Mouse (Mus musculus) G1E (cell line): ENCODE data around the gene Qsox1. TPM values are rescaled to one million over a fixed set of nuclear protein-coding genes. Genes with fewer than 3 reads are reported as not detected.

ENCODE experiments used
- ATAC-seq: 2 replicates; pipeline ENCODE4 v1.8.0; 2016; ENCODE audit warnings: mild to moderate bottlenecking; ENCODE audit not compliant: insufficient number of reproducible peaks, poor library complexity, low FRiP score, severe bottlenecking; ENCODE audit errors: extremely low read depth
- DNase-seq: peaks from one replicate; pipeline ENCODE4 v3.0.0; 2012; ENCODE audit warnings: low spot score
- H3K27me3 ChIP-seq: 2 replicates; pipeline ENCODE4 v1.6.1; 2012; ENCODE audit warnings: mild to moderate bottlenecking, low read length, inconsistent platforms; ENCODE audit not compliant: insufficient read depth
- H3K36me3 ChIP-seq: replicated peaks from 2 replicates; pipeline ENCODE3; 2012; ENCODE audit warnings: mild to moderate bottlenecking, inconsistent platforms
- H3K4me1 ChIP-seq: 2 replicates; pipeline ENCODE4 v1.6.1; 2012; ENCODE audit warnings: low read depth, low read length, inconsistent platforms, mixed read lengths; ENCODE audit not compliant: insufficient read depth
- H3K4me3 ChIP-seq: 2 replicates; pipeline ENCODE4 v1.5.1; 2012; ENCODE audit warnings: low read depth, mild to moderate bottlenecking, inconsistent platforms, low read length, moderate library complexity, mixed read lengths
- H3K9me3 ChIP-seq: replicated peaks from 2 replicates; pipeline ENCODE4 v1.6.1; 2012; ENCODE audit warnings: inconsistent platforms
- CTCF ChIP-seq: IDR thresholded peaks from 2 replicates; pipeline ENCODE4 v1.5.1; 2012; ENCODE audit warnings: low read depth, low read length, inconsistent platforms, mixed read lengths
- GATA1 ChIP-seq: IDR thresholded peaks from 2 replicates; pipeline ENCODE4 v1.6.1; 2012; ENCODE audit warnings: borderline replicate concordance, low read length, inconsistent platforms, mixed read lengths
- GATA2 ChIP-seq: IDR thresholded peaks from 2 replicates; pipeline ENCODE4 v1.6.1; 2012; ENCODE audit warnings: low read depth, low read length, inconsistent platforms, borderline replicate concordance
- POLR2AphosphoS5 ChIP-seq: IDR thresholded peaks from 2 replicates; pipeline ENCODE4 v1.6.1; 2012; ENCODE audit warnings: low read depth, low read length, inconsistent platforms; ENCODE audit not compliant: insufficient replicate concordance
- TAL1 ChIP-seq: conservative IDR thresholded peaks from 2 replicates; pipeline ENCODE4 v1.6.1; 2012; ENCODE audit warnings: low read depth, low read length, inconsistent platforms, mixed read lengths
- polyA plus RNA-seq: library from polyadenylated mRNA; stranded (reverse); fragments of >175 nt; gene quantifications from 2 replicates; pipeline ENCODE4 v1.2.3, GENCODE M21; 2012
- total RNA-seq, 2 experiments: library from RNA; stranded (forward) in 1 of 2; stranded (reverse) in 1 of 2; fragments of 200-1000 nt in 1 of 2; fragments of >200 nt in 1 of 2; fragmentation: Nextera tagmentation in 1 of 2; gene quantifications; 2 replicates each; pipeline ENCODE4 v1.2.3; 2014 to 2017

The Qsox1 gene
- total and polyA plus RNA-seq, 3 experiments: 1.8 to 4.6 (median 2.0) TPM

DNA sequence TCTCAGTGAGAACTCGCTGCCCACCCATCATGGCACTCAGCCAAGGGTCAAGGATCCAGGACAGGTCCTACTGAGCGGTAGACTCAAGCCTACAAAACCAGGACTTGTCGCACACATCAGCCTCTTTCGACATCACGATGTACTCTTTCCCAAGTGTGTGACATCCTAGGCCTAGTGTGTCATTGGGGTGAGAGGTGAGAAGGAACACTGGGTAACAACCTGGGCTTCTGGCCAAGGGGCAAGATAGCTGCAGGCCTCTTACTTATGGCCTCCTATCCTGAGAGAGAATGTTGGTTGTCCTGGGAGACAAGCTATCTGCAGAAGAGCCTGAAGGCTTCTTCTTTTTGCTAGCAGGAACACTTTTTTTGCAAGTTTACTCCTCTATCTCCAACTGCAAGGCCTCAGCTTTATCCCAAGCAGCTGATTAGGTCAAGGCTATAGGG is 16.9 kb downstream of the Qsox1 start:
- ATAC-seq (no peak), DNase-seq (no peak)

DNA sequence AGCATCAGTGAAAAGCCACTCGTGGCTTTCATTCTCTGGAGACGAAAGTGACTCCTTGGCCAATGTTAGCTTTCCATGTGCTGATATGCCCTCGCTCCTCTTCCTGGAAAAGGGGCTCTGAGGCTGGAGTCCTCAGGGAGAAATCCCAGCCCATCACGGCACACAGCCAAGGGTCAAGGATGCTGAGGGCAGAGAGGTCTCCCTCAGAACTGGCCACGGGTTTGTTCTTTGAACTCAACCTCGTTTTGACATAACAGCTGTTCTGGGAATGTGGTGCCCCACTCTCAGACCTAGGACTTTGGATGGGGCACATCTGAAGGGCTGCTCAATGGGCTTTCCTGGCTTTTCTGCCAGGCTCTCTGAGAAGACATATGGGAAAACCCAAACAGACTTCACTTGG is 17.8 kb downstream of the Qsox1 start:
- ATAC-seq: no peak

More for the DNA sequence above, 16.9 kb downstream of the Qsox1 start:
- peaks cover 2% of the 10 kb centered on the region; the same call in 1 of the 2 replicates for H3K27me3 ChIP-seq
- TF ChIP-seq GATA2: no peak
- TF ChIP-seq TAL1: no peak
- no peak for TF ChIP-seq GATA1
- no peak for TF ChIP-seq POLR2AphosphoS5
- no peak for TF ChIP-seq CTCF
- no peaks in the 10 kb centered on the region for H3K36me3 ChIP-seq
- no peaks in the 10 kb centered on the region for H3K4me1 ChIP-seq
- H3K9me3 ChIP-seq: no peaks in the 10 kb centered on the region
- H3K4me3 ChIP-seq: no peak overlapping the region

DNA sequence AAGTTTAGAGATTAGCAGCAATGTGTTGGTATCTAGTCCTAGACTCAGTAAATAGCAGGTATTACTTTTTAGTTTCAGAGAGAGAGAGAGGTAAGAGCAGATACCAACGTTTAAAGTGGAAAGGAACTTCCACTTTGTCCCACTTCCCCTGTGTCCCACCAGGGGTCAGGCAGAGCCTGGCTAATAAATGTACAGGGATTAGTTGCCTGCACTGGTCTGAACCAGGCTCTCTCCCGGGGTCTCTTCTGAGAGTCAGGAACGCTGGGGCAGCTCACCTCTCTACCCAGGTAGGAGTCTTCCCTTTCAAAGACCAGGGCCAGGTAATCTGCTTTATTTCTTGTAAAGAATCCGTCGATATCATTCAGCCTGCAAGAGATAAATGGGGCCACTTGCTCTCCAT is 20.8 kb downstream of the Qsox1 start:
- ATAC-seq (no peak), DNase-seq (no peak)
- Histone ChIP-seq H3K9me3 (no peaks in the 10 kb centered on the region), H3K4me3 (no peak overlapping the region), H3K27me3 (peaks cover 9% of the 10 kb centered on the region; the same call in 1 of the 2 replicates), H3K4me1 (no peaks in the 10 kb centered on the region), H3K36me3 (no peaks in the 10 kb centered on the region)
- TF ChIP-seq CTCF (no peak), GATA1 (no peak), TAL1 (no peak), POLR2AphosphoS5 (no peak), GATA2 (no peak)

More for the DNA sequence above, 17.8 kb downstream of the Qsox1 start:
- no peak overlapping the region for H3K4me3 ChIP-seq
- TF ChIP-seq POLR2AphosphoS5 (no peak), GATA2 (no peak), GATA1 (no peak), CTCF (no peak), TAL1 (no peak)
- no peaks in the 10 kb centered on the region for H3K36me3 ChIP-seq
- H3K4me1 ChIP-seq: no peaks in the 10 kb centered on the region
- H3K9me3 ChIP-seq: no peaks in the 10 kb centered on the region
- DNase-seq: no peak
- peaks cover 6% of the 10 kb centered on the region; the same call in 1 of the 2 replicates for H3K27me3 ChIP-seq

GRCm38 (mm10) chr1:155790111-155790974 is 22.3 kb downstream of the Qsox1 start:
- TF ChIP-seq GATA2 (no peak), CTCF (no peak), POLR2AphosphoS5 (no peak), TAL1 (no peak), GATA1 (no peak)
- ATAC-seq (no peak), DNase-seq (no peak)
- H3K36me3 ChIP-seq: no peaks in the 10 kb centered on the region
- H3K4me1 ChIP-seq: no peaks in the 10 kb centered on the region
- peaks cover 12% of the 10 kb centered on the region; the same call in 1 of the 2 replicates for H3K27me3 ChIP-seq
- H3K4me3 ChIP-seq: no peak overlapping the region
- no peaks in the 10 kb centered on the region for H3K9me3 ChIP-seq

GRCm38 (mm10) chr1:155785886-155786285 is 26.8 kb downstream of the Qsox1 start:
- peaks cover 6% of the 10 kb centered on the region; the same call in 1 of the 2 replicates for H3K4me1 ChIP-seq
- ATAC-seq (no peak), DNase-seq (no peak)
- no peak for TF ChIP-seq GATA2
- no peak for TF ChIP-seq GATA1
- TF ChIP-seq CTCF: no peak
- TF ChIP-seq POLR2AphosphoS5: no peak
- no peaks in the 10 kb centered on the region for H3K36me3 ChIP-seq
- H3K4me3 ChIP-seq: no peak overlapping the region
- peaks cover 17% of the 10 kb centered on the region; the same call in 1 of the 2 replicates for H3K27me3 ChIP-seq
- no peaks in the 10 kb centered on the region for H3K9me3 ChIP-seq

DNA sequence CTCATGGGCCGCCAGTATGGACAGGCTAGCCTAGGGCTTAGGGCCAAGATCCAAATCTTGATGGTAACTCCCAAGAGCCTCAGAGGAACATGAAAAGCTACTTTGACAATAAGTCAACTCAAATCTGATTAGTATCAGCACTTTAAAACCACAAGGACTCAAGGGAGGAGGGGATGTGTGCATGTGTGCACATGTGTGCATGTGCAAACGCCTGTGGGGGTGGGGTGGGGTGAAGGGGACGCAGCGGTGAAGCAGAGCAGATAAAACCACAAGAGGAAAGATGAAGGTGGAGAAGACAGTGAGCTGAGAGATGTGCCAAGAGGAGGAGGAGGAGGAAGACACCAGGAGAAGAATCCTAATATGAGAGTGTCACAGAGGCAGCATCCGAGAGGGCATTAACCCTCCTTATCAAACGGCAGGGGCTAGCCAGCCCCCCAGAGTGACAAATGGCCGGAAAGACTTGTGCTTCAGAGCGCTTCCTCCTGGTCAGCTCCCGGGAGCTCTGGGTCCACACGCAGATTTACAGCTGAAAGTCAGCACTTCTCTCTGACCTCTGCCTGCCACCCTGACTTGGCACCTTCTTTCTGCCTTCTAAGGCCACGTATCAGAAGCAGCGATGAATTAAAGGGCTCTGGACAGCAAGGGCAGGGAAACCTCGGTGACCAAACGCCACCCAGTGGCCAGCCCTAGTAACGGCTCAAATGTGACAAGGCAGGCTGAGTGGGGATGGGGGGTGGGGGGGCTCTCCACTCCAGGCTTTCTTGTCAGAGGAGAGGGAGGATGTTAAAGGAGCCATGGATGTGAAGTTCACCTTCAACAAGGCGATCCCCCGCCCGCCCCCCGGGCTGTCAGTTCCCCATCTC is 28.1 kb downstream of the Qsox1 start:
- peak; percentile 18 for DNase-seq
- TF ChIP-seq GATA1 (no peak), TAL1 (no peak), GATA2 (no peak), POLR2AphosphoS5 (no peak), CTCF (peak; percentile 34; the same call in 1 of the 2 replicates)
- Histone ChIP-seq H3K36me3 (no peaks in the 10 kb centered on the region), H3K27me3 (peaks cover 12% of the 10 kb centered on the region; the same call in 1 of the 2 replicates), H3K4me1 (peaks cover 6% of the 10 kb centered on the region; the same call in 1 of the 2 replicates), H3K9me3 (no peaks in the 10 kb centered on the region), H3K4me3 (no peak overlapping the region)
- peak; percentile 40; the same call in 1 of the 2 replicates for ATAC-seq
